Mouse (Mus musculus) forebrain, embryonic 10.5 days (tissue): ENCODE results near the gene Olfr361. TPM values are rescaled to one million over a fixed set of nuclear protein-coding genes. Genes with fewer than 3 reads are reported as not detected.
"Not testable (repeated sequence)": the region's sequence is repeated elsewhere in the genome, so short reads cannot be mapped to it uniquely, and the experiment has no call there.

ENCODE experiments used
- DNase-seq: peaks from one replicate; pipeline ENCODE4 v3.0.0-alpha.2; 2017; ENCODE audit warnings: low spot score; ENCODE audit errors: extremely low spot score
- H3K27ac ChIP-seq: fragments of 300-500 bp; sonication (generic); 2 replicates; pipeline ENCODE4 v1.5.1; 2016; ENCODE audit warnings: mild to moderate bottlenecking
- H3K27me3 ChIP-seq: fragments of 300-500 bp; sonication (generic); 2 replicates; pipeline ENCODE4 v1.6.1; 2016; ENCODE audit warnings: mild to moderate bottlenecking; ENCODE audit not compliant: poor library complexity, severe bottlenecking
- H3K36me3 ChIP-seq: fragments of 300-500 bp; sonication (generic); replicated peaks from 2 replicates; pipeline ENCODE4 v1.6.1; 2016; ENCODE audit warnings: mild to moderate bottlenecking, moderate library complexity
- H3K4me1 ChIP-seq: fragments of 300-500 bp; sonication (generic); 2 replicates; pipeline ENCODE4 v1.6.1; 2016
- H3K4me3 ChIP-seq: fragments of 300-500 bp; sonication (generic); 2 replicates; pipeline ENCODE4 v1.5.1; 2016; ENCODE audit warnings: mild to moderate bottlenecking, moderate library complexity
- H3K9me3 ChIP-seq: fragments of 300-500 bp; sonication (generic); 2 replicates; pipeline ENCODE4 v1.6.1; 2016; ENCODE audit warnings: mild to moderate bottlenecking, moderate library complexity
- WGBS: fragments of 180-500 bp; shearing (Covaris S2); methylation state at CpG from one replicate; pipeline ENCODE4 v1.1.7; 2016; 5-methylcytosine and 5-hydroxymethylcytosine counted together
- polyA plus RNA-seq: library from polyadenylated mRNA; unstranded; fragments of >200 nt; fragmentation: Nextera tagmentation; extraction: Ambion mirVana; gene quantifications from 2 replicates; pipeline ENCODE4 v1.2.1, GENCODE M21; 2016

Gene Olfr361
- not detected in 2 replicates for polyA plus RNA-seq

DNA sequence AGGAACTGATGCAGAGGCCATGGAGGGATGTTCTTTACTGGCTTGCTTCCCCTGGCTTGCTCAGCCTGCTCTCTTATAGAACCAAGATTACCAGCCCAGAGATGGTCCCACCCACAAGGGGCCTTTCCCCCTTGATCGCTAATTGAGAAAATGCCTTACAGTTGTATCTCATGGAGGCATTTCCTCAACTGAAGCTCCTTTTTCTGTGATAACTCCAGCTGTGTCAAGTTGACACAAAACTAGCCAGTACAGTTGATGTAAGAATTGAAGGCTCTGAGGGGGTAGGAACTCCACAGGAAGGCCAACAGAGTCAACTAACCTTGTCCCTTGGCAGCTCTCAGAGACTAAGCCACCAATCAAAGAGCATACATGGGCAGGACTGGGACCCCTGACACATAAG lies at the start of gene Olfr361:
Olfr361 (minus strand) TSS at position 101 of the 400 bp plus-strand sequence.
- H3K4me3 ChIP-seq, DNase-seq, H3K4me1 ChIP-seq, H3K27me3 ChIP-seq, H3K27ac ChIP-seq, H3K36me3 ChIP-seq: not testable (repeated sequence)
- WGBS = 89% methylated on average over 1 of the region's 1 CpGs
- peaks cover 25% of the 10 kb centered on the region for H3K9me3 ChIP-seq

GRCm38 (mm10) chr2:37117810-37118209 lies 28.7 kb upstream of the Olfr361 start, which contains the start of gene Olfr362:
Olfr362 (minus strand) TSS chr2:37117910.
- no peak within 1 kb of the TSS for H3K4me3 ChIP-seq

DNA sequence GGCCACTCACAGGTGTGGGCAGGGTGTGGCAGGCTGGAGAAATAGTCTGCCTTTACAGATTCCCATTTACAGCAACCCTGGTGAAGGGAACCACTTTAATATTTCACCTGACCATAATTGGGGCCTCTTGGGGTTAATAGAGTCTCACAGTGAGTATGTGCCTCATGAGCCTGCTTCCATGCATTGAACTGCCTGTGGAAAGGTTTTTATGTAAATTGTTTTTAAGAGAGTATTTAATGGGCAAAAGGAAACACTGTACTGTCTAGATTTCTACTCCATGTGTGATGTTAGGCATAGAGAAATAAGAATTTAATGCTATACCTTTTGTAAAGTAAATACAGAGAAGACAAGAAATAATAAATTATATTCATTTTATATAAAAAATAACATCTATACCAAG lies 23.6 kb downstream of the Olfr361 start, which contains the start of gene Olfr360:
Olfr360 (plus strand) TSS at position 301 of the 400 bp plus-strand sequence.
- Histone ChIP-seq H3K36me3 (no peaks in the 10 kb centered on the region), H3K4me3 (no peak within 1 kb of the TSS), H3K4me1 (no peaks in the 10 kb centered on the region), H3K27me3 (no peaks in the 10 kb centered on the region), H3K27ac (no peak within 1 kb of the TSS), H3K9me3 (peaks cover 33% of the 10 kb centered on the region)
- DNase-seq = no peak

More at GRCm38 (mm10) chr2:37117810-37118209, 28.7 kb upstream of the Olfr361 start, which contains the start of gene Olfr362:
- WGBS = 86% methylated on average over 1 of the region's 1 CpGs
- Histone ChIP-seq H3K4me1 (no peaks in the 10 kb centered on the region), H3K27ac (no peak within 1 kb of the TSS), H3K9me3 (peaks cover 26% of the 10 kb centered on the region), H3K27me3 (no peaks in the 10 kb centered on the region), H3K36me3 (no peaks in the 10 kb centered on the region)
- DNase-seq = no peak

Other genes starting within 250 kb of the Olfr361 start
- not detected in 2 replicates for gene Olfr350, start 243.0 kb downstream of the Olfr361 start, polyA plus RNA-seq
- not detected in 2 replicates for gene Olfr351, start 226.6 kb downstream of the Olfr361 start, polyA plus RNA-seq
- gene Olfr352, start 220.8 kb downstream of the Olfr361 start, polyA plus RNA-seq = not detected in 2 replicates
- gene Olfr353, start 196.4 kb downstream of the Olfr361 start, polyA plus RNA-seq = not detected in 2 replicates
- not detected in 2 replicates for gene Olfr354, start 183.6 kb downstream of the Olfr361 start, polyA plus RNA-seq
- gene Olfr355, start 160.4 kb downstream of the Olfr361 start, polyA plus RNA-seq = not detected in 2 replicates
- gene Olfr356, start 152.2 kb downstream of the Olfr361 start, polyA plus RNA-seq = not detected in 2 replicates
- not detected in 2 replicates for gene Olfr357, start 95.5 kb downstream of the Olfr361 start, polyA plus RNA-seq
- not detected in 2 replicates for gene Olfr358, start 80.0 kb downstream of the Olfr361 start, polyA plus RNA-seq
- gene Olfr360, start 23.5 kb downstream of the Olfr361 start, polyA plus RNA-seq = not detected in 2 replicates
- gene Olfr362, start 28.6 kb upstream of the Olfr361 start, polyA plus RNA-seq = not detected in 2 replicates
- gene Olfr364-ps1, start 50.0 kb upstream of the Olfr361 start, polyA plus RNA-seq = not detected in 2 replicates
- not detected in 2 replicates for gene Olfr365, start 98.9 kb upstream of the Olfr361 start, polyA plus RNA-seq
- not detected in 2 replicates for gene Olfr366, start 122.3 kb upstream of the Olfr361 start, polyA plus RNA-seq
- not detected in 2 replicates for gene Olfr368, start 237.2 kb upstream of the Olfr361 start, polyA plus RNA-seq